Mouse (Mus musculus) MEL (cell line): ENCODE results near the gene Coq8b. TPM values are rescaled to one million over a fixed set of nuclear protein-coding genes. Genes with fewer than 3 reads are reported as not detected.

Experiments
- DNase-seq: peaks from one replicate; pipeline ENCODE4 v3.0.0; 2011; ENCODE audit warnings: low read depth, low spot score
- H3K27ac ChIP-seq: 2 replicates; pipeline ENCODE4 v1.5.1; 2012; ENCODE audit warnings: low read depth, mild to moderate bottlenecking, control low read depth, low read length, moderate library complexity; ENCODE audit not compliant: control insufficient read depth
- H3K27me3 ChIP-seq, 2 experiments: fragments of 150-350 bp in 1 of 2; sonication (generic) in 1 of 2; 2 replicates each; pipeline ENCODE4 v1.6.1; 2012; ENCODE audit warnings: low read length in 2 of 2, mild to moderate bottlenecking in 2 of 2, improper control_type of control experiment in 1 of 2, moderate library complexity in 1 of 2; ENCODE audit not compliant: insufficient read depth in 2 of 2, control insufficient read depth in 1 of 2
- H3K36me3 ChIP-seq, 2 experiments: 2 replicates each; pipeline ENCODE4 v1.6.1; 2012 to 2014; ENCODE audit warnings: low read length in 2 of 2, improper control_type of control experiment in 1 of 2, inconsistent platforms in 1 of 2, mild to moderate bottlenecking in 1 of 2; ENCODE audit not compliant: insufficient read depth in 2 of 2, control insufficient read depth in 1 of 2
- H3K4me1 ChIP-seq, 2 experiments: fragments of 150-350 bp in 1 of 2; sonication (generic) in 1 of 2; 2 replicates each; pipeline ENCODE4 v1.6.1; 2012; ENCODE audit warnings: low read length in 2 of 2, improper control_type of control experiment in 1 of 2, mild to moderate bottlenecking in 1 of 2; ENCODE audit not compliant: insufficient read depth in 2 of 2, control insufficient read depth in 1 of 2
- H3K4me3 ChIP-seq, 2 experiments: fragments of 150-350 bp in 1 of 2; sonication (generic) in 1 of 2; 2 replicates each; pipeline ENCODE4 v1.5.1; 2012; ENCODE audit warnings: low read depth in 2 of 2, low read length in 2 of 2, mild to moderate bottlenecking in 2 of 2, moderate library complexity in 2 of 2, control low read depth in 1 of 2, improper control_type of control experiment in 1 of 2; ENCODE audit not compliant: control insufficient read depth in 1 of 2, insufficient read depth in 1 of 2
- H3K79me2 ChIP-seq: 2 replicates; pipeline ENCODE4 v1.6.1; 2012; ENCODE audit warnings: mild to moderate bottlenecking, low read length, moderate library complexity; ENCODE audit not compliant: control insufficient read depth, poor library complexity, insufficient read depth
- H3K9ac ChIP-seq: 2 replicates; pipeline ENCODE4 v1.6.1; 2012; ENCODE audit warnings: low read depth, mild to moderate bottlenecking, control low read depth, low read length, moderate library complexity; ENCODE audit not compliant: control insufficient read depth, poor library complexity, severe bottlenecking
- H3K9me3 ChIP-seq: fragments of 150-350 bp; sonication (generic); replicated peaks from 2 replicates; pipeline ENCODE4 v1.6.1; 2012; ENCODE audit warnings: mild to moderate bottlenecking, low read length, improper control_type of control experiment, moderate library complexity; ENCODE audit not compliant: insufficient read depth
- BHLHE40 ChIP-seq: IDR thresholded peaks from 2 replicates; pipeline ENCODE4 v1.6.1; 2012; ENCODE audit warnings: low read depth, mild to moderate bottlenecking, inconsistent platforms, low read length, improper control_type of control experiment, borderline replicate concordance
- CHD1 ChIP-seq: IDR thresholded peaks from 2 replicates; pipeline ENCODE4 v1.6.1; 2012; ENCODE audit warnings: low read depth, mild to moderate bottlenecking, inconsistent platforms, low read length, improper control_type of control experiment
- CHD2 ChIP-seq: IDR thresholded peaks from 2 replicates; pipeline ENCODE4 v1.6.1; 2011; ENCODE audit warnings: low read length, improper control_type of control experiment
- CTCF ChIP-seq, 3 experiments: IDR thresholded peaks in 2 of 3; conservative IDR thresholded peaks in 1 of 3; 2 replicates each; pipeline ENCODE4 v1.5.1; 2011 to 2012; ENCODE audit warnings: low read length in 3 of 3, low read depth in 2 of 3, mild to moderate bottlenecking in 2 of 3, improper control_type of control experiment in 1 of 3, inconsistent platforms in 1 of 3, mixed read lengths in 1 of 3, moderate library complexity in 1 of 3; ENCODE audit not compliant: control insufficient read depth in 1 of 3, insufficient read depth in 1 of 3, poor library complexity in 1 of 3, severe bottlenecking in 1 of 3
- ELF1 ChIP-seq: IDR thresholded peaks from 2 replicates; pipeline ENCODE4 v1.6.1; 2014; ENCODE audit warnings: low read depth, mild to moderate bottlenecking, inconsistent platforms, low read length, improper control_type of control experiment, moderate library complexity
- EP300 ChIP-seq, 2 experiments: IDR thresholded peaks; 2 replicates each; pipeline ENCODE4 v1.6.1; 2011; ENCODE audit warnings: improper control_type of control experiment in 2 of 2, low read length in 2 of 2, low read depth in 1 of 2, mild to moderate bottlenecking in 1 of 2
- GABPA ChIP-seq: IDR thresholded peaks from 2 replicates; pipeline ENCODE4 v1.6.1; 2012; ENCODE audit warnings: low read depth, mild to moderate bottlenecking, inconsistent platforms, low read length, improper control_type of control experiment, moderate library complexity
- GATA1 ChIP-seq: IDR thresholded peaks from 2 replicates; pipeline ENCODE4 v1.6.1; 2011; ENCODE audit warnings: low read depth, low read length, improper control_type of control experiment
- HCFC1 ChIP-seq: IDR thresholded peaks from 2 replicates; pipeline ENCODE4 v1.6.1; 2012; ENCODE audit warnings: low read depth, mild to moderate bottlenecking, inconsistent platforms, low read length, improper control_type of control experiment, moderate library complexity
- JUND ChIP-seq: IDR thresholded peaks from 2 replicates; pipeline ENCODE4 v1.6.1; 2011; ENCODE audit warnings: low read depth, mild to moderate bottlenecking, improper control_type of control experiment, low read length
- KAT2A ChIP-seq: conservative IDR thresholded peaks from 2 replicates; pipeline ENCODE4 v1.6.1; 2012; ENCODE audit warnings: low read depth, low read length, improper control_type of control experiment, inconsistent platforms
- MAFK ChIP-seq: IDR thresholded peaks from 2 replicates; pipeline ENCODE4 v1.6.1; 2011; ENCODE audit warnings: low read depth, mild to moderate bottlenecking, low read length, improper control_type of control experiment, borderline replicate concordance
- MAX ChIP-seq: IDR thresholded peaks from 2 replicates; pipeline ENCODE4 v1.6.1; 2011; ENCODE audit warnings: low read length, improper control_type of control experiment
- MAZ ChIP-seq: IDR thresholded peaks from 2 replicates; pipeline ENCODE4 v1.6.1; 2012; ENCODE audit warnings: low read depth, mild to moderate bottlenecking, inconsistent platforms, low read length, improper control_type of control experiment
- MEF2A ChIP-seq: IDR thresholded peaks from 2 replicates; pipeline ENCODE4 v1.6.1; 2014; ENCODE audit warnings: low read depth, mild to moderate bottlenecking, inconsistent platforms, low read length, improper control_type of control experiment; ENCODE audit not compliant: poor library complexity, insufficient replicate concordance, severe bottlenecking; ENCODE audit errors: extremely low read depth
- MYB ChIP-seq: IDR thresholded peaks from 2 replicates; pipeline ENCODE4 v1.6.1; 2011; ENCODE audit warnings: mild to moderate bottlenecking, low read depth, low read length, improper control_type of control experiment
- MYC ChIP-seq: IDR thresholded peaks from 2 replicates; pipeline ENCODE4 v1.6.1; 2011; ENCODE audit warnings: low read depth, mild to moderate bottlenecking, low read length, improper control_type of control experiment, moderate library complexity
- NELFE ChIP-seq: IDR thresholded peaks from 2 replicates; pipeline ENCODE4 v1.6.1; 2011; ENCODE audit warnings: low read depth, low read length, improper control_type of control experiment
- NRF1 ChIP-seq: IDR thresholded peaks from 2 replicates; pipeline ENCODE4 v1.6.1; 2014; ENCODE audit warnings: low read depth, mild to moderate bottlenecking, inconsistent platforms, low read length, improper control_type of control experiment, moderate library complexity; ENCODE audit not compliant: poor library complexity, insufficient read depth, severe bottlenecking
- POLR2A ChIP-seq, 2 experiments: IDR thresholded peaks; 2 replicates each; pipeline ENCODE4 v1.6.1; 2011 to 2012; ENCODE audit warnings: low read length in 2 of 2, mild to moderate bottlenecking in 2 of 2, control low read depth in 1 of 2, improper control_type of control experiment in 1 of 2, low read depth in 1 of 2, moderate library complexity in 1 of 2; ENCODE audit not compliant: control insufficient read depth in 1 of 2, insufficient read depth in 1 of 2, poor library complexity in 1 of 2
- POLR2AphosphoS5 ChIP-seq: IDR thresholded peaks from 2 replicates; pipeline ENCODE4 v1.6.1; 2012; ENCODE audit warnings: low read depth, borderline replicate concordance, mild to moderate bottlenecking, inconsistent platforms, low read length, moderate library complexity, mixed read lengths
- RAD21 ChIP-seq: IDR thresholded peaks from 2 replicates; pipeline ENCODE4 v1.6.1; 2011; ENCODE audit warnings: mild to moderate bottlenecking, low read depth, low read length, improper control_type of control experiment
- RCOR1 ChIP-seq: IDR thresholded peaks from 2 replicates; pipeline ENCODE4 v1.6.1; 2012; ENCODE audit warnings: low read depth, mild to moderate bottlenecking, inconsistent platforms, low read length, improper control_type of control experiment
- SIN3A ChIP-seq: IDR thresholded peaks from 2 replicates; pipeline ENCODE4 v1.6.1; 2012; ENCODE audit warnings: low read length, improper control_type of control experiment, inconsistent platforms
- SMC3 ChIP-seq: IDR thresholded peaks from 2 replicates; pipeline ENCODE4 v1.6.1; 2011; ENCODE audit warnings: low read depth, low read length, improper control_type of control experiment
- TAL1 ChIP-seq: IDR thresholded peaks from 2 replicates; pipeline ENCODE4 v1.6.1; 2012; ENCODE audit warnings: mild to moderate bottlenecking, inconsistent platforms, low read length, moderate library complexity, mixed read lengths
- TBP ChIP-seq: IDR thresholded peaks from 2 replicates; pipeline ENCODE4 v1.8.0; 2011; ENCODE audit warnings: low read depth, low read length, improper control_type of control experiment
- UBTF ChIP-seq: IDR thresholded peaks from 2 replicates; pipeline ENCODE4 v1.6.1; 2012; ENCODE audit warnings: low read depth, mild to moderate bottlenecking, inconsistent platforms, low read length, improper control_type of control experiment, moderate library complexity, borderline replicate concordance; ENCODE audit not compliant: insufficient read depth
- ZC3H11A ChIP-seq: IDR thresholded peaks from 2 replicates; pipeline ENCODE4 v1.6.1; 2012; ENCODE audit warnings: low read depth, mild to moderate bottlenecking, inconsistent platforms, low read length, improper control_type of control experiment
- ZMIZ1 ChIP-seq: IDR thresholded peaks from 2 replicates; pipeline ENCODE4 v1.6.1; 2012; ENCODE audit warnings: low read depth, mild to moderate bottlenecking, inconsistent platforms, low read length, improper control_type of control experiment, moderate library complexity
- ZNF384 ChIP-seq: IDR thresholded peaks from 2 replicates; pipeline ENCODE4 v1.6.1; 2012; ENCODE audit warnings: low read depth, mild to moderate bottlenecking, inconsistent platforms, low read length, improper control_type of control experiment
- polyA plus RNA-seq, 2 experiments: library from polyadenylated mRNA; stranded (reverse) in 1 of 2; unstranded in 1 of 2; fragments of >175 nt in 1 of 2; fragments of >200 nt in 1 of 2; gene quantifications; 2 replicates each; pipeline versions ENCODE4 v1.2.1 to v1.2.4; 2012; ENCODE audit warnings: low replicate concordance in 2 of 2, low read depth in 1 of 2; ENCODE audit not compliant: insufficient read length in 2 of 2, insufficient read depth in 1 of 2, missing spikeins in 1 of 2
- total RNA-seq: library from RNA; depleted of rRNA; stranded (reverse); fragments of 300-350 nt; gene quantifications from 2 replicates; pipeline ENCODE4 v1.2.3, GENCODE M21; 2012

Coq8b gene
- total and polyA plus RNA-seq, 3 experiments = 13.8 to 22.7 TPM; not detected in 1

DNA sequence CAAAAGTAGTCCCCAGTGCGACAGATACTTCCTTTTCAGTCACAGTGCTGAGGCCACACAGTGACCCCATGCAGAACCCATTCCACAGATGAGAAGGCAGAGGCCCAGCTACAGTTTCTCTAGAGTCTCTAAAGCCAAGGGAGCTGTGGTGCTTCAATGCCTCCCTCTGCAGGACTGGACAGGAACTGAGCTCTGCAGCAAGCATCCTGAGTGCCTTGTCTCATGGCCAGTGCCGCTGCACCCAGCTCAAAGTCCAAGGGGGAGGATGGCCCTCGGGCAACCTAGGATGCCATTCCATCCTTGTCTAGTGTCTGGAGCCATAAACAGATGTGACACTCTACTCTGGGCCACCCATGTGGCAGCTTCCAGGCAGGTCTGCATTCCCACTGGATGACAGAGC is 22.9 kb downstream of the Coq8b start:
- peaks cover 0 to 36% of the 10 kb centered on the region in 2 experiments; a peak in 2 of 4 replicates for H3K36me3 ChIP-seq

DNA sequence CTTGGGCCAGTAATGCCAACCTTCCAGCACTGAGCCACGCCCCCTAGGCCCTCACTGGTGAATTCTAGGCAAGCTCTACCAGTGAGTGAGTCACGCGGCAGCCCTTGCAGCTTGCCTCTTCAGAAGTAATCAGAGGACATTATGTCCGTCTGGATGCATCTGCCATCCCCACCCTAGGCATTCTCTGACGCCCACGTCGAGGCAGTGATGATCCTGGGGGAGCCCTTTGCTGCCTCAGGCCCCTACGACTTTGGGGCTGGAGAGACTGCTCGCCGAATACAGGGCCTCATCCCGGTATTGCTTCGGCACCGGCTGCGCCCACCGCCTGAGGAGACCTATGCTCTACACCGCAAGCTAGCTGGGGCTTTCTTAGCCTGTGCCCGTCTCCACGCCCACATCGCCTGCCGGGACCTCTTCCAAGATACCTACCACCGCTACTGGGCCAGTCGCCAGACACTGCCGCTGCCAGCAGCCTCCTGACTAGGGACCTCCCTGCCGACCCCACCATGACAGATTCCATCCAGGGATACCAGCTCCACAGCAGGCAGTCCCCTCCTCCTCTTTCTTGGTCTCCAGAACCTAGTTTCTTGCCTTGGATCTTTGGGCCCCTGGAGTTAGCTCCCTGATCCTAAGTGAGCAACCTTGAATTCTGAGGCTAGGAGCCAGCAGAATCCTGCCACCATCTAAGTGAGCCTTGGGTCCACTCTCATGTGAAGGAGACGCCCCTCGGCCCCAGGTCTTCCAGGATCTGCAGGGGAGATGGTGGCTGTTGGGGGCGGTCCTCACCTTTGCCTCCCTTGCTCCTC is 24.4 kb downstream of the Coq8b start:
- Histone ChIP-seq H3K27ac (peak overlapping the region; percentile 88), H3K4me1 (peaks cover 13 to 43% of the 10 kb centered on the region in 2 experiments), H3K4me3 (peak overlapping the region; percentile 52 to 92), H3K9ac (peak overlapping the region; percentile 61), H3K9me3 (no peaks in the 10 kb centered on the region), H3K27me3 (no peaks in the 10 kb centered on the region), H3K79me2 (no peaks in the 10 kb centered on the region; the same call in 1 of the 2 replicates), H3K36me3 (peaks cover 0 to 31% of the 10 kb centered on the region in 2 experiments; a peak in 2 of 4 replicates)
- DNase-seq = peak; percentile 90
- TF ChIP-seq ZMIZ1 (no peak), ZNF384 (no peak), CHD1 (peak; percentile 76; the same call in 1 of the 2 replicates), GABPA (no peak), NELFE (peak; percentile 26), JUND (no peak), MEF2A (no peak), GATA1 (no peak), NRF1 (no peak), BHLHE40 (peak; percentile 44; the same call in 1 of the 2 replicates), ELF1 (0 out of 2 replicates have a peak, but pooled peaks have one; percentile 14), MYB (0 out of 2 replicates have a peak, but pooled peaks have one; percentile 13), KAT2A (no peak), SMC3 (no peak), HCFC1 (no peak), MAFK (no peak), RAD21 (no peak), POLR2A (IDR thresholded peaks at IDR 0.05; ENCODE audit: control insufficient read depth in 1 of 2, insufficient read depth in 1 of 2, low read depth in 1 of 2, low read length in 2 of 2, poor library complexity in 1 of 2) (no peak; a peak in 1 of 4 replicates), RCOR1 (0 out of 2 replicates have a peak, but pooled peaks have one; percentile 27), SIN3A (peak; percentile 61)

More for the DNA sequence above, 22.9 kb downstream of the Coq8b start:
- Histone ChIP-seq H3K79me2 (no peaks in the 10 kb centered on the region; the same call in 1 of the 2 replicates), H3K27ac (peak overlapping the region; percentile 88; the same call in 1 of the 2 replicates), H3K9me3 (no peaks in the 10 kb centered on the region), H3K4me1 (peaks cover 15 to 47% of the 10 kb centered on the region in 2 experiments), H3K9ac (no peak overlapping the region)
- peak; percentile 48 for DNase-seq
- no peak for TF ChIP-seq MAX
- no peak for TF ChIP-seq KAT2A
- TF ChIP-seq GATA1 = no peak
- TF ChIP-seq POLR2A (IDR thresholded peaks at IDR 0.05; ENCODE audit: control insufficient read depth in 1 of 2, insufficient read depth in 1 of 2, low read depth in 1 of 2, low read length in 2 of 2, poor library complexity in 1 of 2) = no peak
- no peak for TF ChIP-seq ZC3H11A
- TF ChIP-seq EP300 (IDR thresholded peaks at IDR 0.05; ENCODE audit: low read depth in 1 of 2, low read length in 2 of 2) = no peak
- TF ChIP-seq RAD21 = peak; percentile 15
- TF ChIP-seq TAL1 = no peak
- TF ChIP-seq MYC = no peak
- TF ChIP-seq POLR2AphosphoS5 = no peak
- TF ChIP-seq CHD1 = no peak
- no peak for TF ChIP-seq MYB
- TF ChIP-seq JUND = no peak
- no peak for TF ChIP-seq NRF1
- no peak for TF ChIP-seq NELFE
- no peak for TF ChIP-seq ELF1
- no peak for TF ChIP-seq UBTF
- TF ChIP-seq CHD2 = no peak
- no peak for TF ChIP-seq MAZ
- TF ChIP-seq BHLHE40 = no peak
- TF ChIP-seq SMC3 = 0 out of 2 replicates have a peak, but pooled peaks have one; percentile 3
- TF ChIP-seq CTCF (IDR thresholded peaks at IDR 0.05 in 2 of 3, conservative IDR thresholded peaks at IDR 0.05 in 1 of 3; ENCODE audit: control insufficient read depth in 1 of 3, insufficient read depth in 1 of 3, low read depth in 2 of 3, low read length in 3 of 3, poor library complexity in 1 of 3, severe bottlenecking in 1 of 3) = peak; percentile 33 to 42 (median 37)
- TF ChIP-seq TBP = no peak
- TF ChIP-seq, all 39 proteins: peak for 3
- Histone ChIP-seq H3K4me3 (no peak overlapping the region), H3K27me3 (no peaks in the 10 kb centered on the region)
